Mouse (Mus musculus): ENCODE measurements around the gene Gm20388.

Gm20388 gene

DNA sequence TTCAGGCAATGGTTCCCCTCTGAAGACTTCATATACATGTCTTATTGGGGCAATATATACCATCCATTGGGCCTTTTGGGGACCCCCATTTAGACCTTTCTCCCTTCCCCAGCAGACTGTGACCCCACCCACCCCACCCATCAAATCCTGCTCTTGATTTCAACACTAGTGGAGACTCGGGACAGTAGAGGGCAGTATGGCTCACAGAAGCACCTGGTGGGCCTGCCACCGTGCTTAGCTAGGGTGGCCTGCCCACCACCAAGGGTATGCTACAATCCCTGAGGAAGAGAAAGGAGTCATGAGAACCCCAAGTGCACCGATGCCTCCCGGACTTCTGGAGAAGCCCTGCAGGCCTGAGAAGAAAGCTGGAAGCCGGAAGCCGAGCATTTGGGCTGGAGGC, 2428.2 kb downstream of the Gm20388 start:
- no peak for DNase-seq (ENCODE audit: inconsistent ontology term)

DNA sequence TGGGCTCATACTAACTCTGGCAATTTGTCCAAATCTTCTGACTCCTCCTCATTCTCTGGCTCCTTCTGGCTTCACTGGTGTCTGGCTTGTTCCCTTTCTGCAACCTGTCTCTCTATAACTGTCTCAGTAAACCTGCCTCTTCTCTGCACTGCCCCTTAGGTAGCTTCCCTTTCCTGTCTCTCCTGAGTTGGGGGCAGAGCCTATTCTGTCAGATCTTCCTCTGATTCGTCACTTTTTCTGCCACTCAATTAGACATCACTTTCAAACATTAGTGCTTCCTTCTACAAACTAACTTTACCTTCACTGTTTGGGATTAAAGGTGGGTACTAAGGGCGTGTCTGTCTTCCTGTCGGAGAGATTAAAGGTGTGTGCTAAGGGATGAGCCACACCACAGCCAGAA, 2430.1 kb downstream of the Gm20388 start:
- no peak for DNase-seq (ENCODE audit: inconsistent ontology term)

DNA sequence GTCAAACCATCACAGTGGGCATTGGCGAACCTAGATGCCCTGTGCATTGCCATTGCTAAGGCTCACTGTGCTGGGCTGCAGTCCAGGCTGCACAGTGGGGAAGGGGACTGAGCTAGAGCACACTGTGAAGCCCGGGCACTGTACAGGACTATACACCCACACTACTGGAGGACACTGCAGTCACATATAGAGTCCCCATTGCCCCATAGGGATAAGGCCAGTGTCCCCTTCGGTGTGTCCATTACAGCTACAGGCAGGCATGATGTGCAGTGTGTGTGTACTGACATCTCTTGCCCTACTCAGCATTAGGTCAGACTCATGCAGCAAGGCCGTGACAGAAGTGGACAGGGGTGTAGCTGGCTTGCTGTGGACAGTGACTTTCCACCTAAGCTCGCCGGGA, 2431.1 kb downstream of the Gm20388 start:
- DNase-seq (ENCODE audit: inconsistent ontology term) = no peak

DNA sequence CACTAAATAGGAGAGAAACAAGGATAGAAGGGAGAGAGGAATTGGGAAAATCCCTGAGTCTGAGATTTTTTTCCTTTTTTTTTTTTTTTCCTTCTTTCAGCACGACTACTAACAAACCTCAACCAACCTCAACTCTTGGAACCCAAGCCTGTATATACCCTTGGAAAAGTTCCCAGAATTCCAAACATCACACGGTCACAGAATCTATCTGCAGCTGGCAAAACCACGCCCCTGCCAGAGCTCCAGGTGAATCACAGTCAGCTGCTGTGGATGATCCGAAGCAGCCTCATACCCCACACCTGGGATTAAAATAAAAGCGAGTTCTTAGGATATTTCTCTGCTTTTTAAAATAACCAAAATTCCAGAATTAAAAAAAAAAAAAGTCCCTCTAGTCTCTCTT, 2431.7 kb downstream of the Gm20388 start:
- DNase-seq (ENCODE audit: inconsistent ontology term) = no peak

DNA sequence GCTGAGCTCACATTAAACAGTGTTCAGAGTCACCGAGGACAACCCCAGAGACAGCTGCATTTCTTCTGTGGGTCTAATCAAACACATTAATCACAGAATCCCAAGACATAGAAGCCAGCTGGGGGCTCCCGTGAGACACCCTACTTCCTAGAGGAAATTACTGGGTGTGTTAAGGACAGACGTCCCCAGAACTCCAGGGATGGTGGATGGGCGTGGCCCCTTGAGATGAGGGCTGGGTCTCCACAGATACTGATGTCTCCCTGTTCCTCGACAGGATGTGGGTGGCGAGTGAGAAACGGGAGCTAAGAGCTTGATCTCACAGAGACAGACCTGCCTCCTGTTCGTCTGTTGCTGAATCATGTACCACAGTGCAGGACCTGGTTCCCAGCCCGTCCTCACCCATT, 2432.2 kb downstream of the Gm20388 start:
- DNase-seq (ENCODE audit: inconsistent ontology term) = peak; percentile 50

DNA sequence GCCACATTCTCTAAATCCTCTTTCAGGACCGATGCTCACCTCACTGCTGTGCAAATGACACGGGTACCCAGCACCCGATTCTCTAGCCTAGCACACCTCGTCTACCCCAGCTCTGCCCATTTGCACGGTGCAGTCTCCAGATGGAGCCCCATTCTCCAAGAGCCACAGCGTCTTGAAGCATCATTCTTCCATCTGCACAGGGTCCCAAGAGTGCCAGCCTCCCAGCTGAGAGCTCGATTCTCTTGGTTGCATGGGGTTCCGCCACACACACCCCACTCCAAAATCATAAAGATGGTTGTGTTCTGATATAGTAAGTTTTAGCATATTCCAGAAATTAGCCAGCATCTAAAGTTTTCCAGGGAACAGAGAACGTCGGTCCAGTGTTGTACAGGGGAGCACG, 2432.7 kb downstream of the Gm20388 start:
- no peak for DNase-seq (ENCODE audit: inconsistent ontology term)

DNA sequence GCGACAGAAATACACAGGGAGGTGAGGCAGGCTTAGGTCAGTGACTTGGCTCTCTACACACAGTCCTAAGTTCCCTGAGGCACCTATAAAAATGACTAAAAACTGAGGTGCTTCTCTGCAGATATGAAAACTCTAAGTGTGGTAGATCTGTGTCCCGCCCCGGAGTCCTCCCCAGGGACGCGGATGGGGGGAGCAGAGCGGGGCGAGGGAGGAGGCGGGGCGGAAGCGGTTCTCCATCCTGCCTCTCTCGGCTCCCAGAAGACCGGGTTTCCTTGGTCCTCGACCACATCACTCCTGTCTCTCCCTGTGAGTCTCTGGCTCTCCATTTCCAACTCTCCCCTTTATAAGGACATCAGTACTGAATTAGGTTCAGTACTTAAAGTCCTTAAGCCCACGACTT, 2433.1 kb downstream of the Gm20388 start:
- DNase-seq (ENCODE audit: inconsistent ontology term) = peak; percentile 62

DNA sequence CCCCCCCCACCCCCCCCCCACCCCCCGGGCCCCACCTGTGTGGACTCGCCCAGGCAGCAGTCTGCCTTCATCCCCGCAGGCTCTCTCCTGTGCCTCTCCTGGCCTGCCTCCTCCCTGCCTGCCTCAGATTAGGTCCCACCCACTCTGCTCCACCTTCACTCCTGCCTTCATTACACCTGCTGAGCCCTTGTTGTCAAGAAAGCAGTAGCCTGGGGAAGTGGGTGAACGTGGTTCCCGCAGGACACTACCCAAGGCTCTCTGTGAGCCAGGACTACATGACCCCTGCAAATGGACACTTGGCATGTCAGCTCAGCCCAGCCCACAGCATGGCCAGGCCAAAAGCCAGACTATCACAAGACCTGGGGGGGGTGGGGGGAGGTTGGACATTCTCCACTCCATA, 2433.6 kb downstream of the Gm20388 start:
- DNase-seq (ENCODE audit: inconsistent ontology term) = no peak

DNA sequence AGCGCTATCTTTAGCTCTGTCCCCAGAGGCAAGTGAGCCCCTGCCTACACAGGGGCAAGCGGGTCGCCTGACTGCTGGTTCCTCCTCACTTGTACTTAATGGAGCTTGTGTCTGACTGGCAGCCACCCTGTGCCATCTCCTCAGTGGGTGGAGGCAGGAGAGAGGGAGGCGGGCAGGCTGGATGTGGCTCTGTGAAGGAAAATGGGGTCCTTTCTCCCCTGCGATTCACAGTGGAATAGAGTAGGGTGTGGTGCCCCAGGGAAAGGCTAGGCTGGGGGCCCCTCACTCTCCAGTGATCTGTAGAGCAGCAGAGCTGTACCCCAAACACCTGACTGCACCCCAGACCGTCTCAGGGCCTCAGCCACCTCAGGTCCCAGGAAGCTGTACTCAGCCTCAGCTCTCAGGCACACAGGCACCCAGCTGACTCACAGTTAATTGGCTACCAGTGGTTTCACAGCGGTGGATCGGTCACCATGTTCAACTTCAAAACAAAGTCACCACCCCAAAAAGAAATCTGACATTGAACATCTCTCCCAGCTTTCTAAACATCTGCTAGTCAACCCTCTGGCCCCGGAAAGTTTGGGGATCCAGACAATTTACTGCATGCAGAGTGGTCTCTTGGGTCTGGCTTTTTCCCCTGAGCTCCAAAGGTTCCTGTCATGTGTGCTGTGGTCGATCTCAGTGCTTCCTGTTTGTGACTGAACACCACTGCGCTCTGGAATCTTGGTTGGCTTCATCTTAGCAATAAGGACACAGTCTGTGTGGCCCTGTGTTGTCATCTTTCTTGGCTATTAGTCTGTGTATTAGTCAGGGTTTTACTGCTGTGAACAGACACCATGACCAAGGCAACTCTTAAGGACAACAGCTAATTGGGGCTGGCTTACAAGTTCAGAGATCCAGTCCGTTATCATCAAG, 2434.8 kb downstream of the Gm20388 start:
- DNase-seq (ENCODE audit: inconsistent ontology term) = no peak

DNA sequence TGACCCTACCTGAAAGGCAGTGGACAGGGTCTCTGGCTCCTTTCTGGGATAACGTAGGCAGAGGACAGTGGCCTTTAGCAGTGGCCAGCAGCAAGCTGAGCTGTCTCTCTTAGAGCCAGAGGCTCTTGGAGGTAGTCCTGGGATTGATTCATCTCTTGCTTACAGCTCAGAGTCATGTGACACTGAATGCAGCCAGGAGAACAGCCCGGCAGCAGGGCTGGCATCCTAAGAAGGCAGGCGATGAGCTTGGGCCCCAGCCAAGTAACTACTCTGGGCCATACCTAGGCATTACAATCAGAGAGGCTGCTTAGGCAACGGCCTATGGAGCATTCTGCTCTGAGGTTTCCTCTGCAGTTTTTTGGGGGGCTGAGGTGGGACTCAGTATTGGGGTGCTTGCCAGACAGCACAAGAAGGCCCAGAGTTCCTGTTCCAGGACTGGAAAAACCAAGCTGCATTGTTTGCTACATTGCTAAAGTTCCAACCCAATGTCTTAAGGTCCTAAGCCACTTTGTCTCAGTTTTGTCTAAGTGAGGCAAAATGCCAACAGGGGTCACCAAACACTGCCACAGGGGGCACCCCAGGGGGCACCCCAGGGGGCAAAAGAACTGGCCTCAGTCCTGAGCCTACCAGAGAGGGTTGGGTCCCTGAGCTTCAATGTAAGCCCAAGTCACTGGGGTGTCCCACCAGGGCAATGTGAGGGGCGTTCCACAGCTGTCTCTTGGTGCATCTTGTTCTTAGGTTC, 2437.3 kb downstream of the Gm20388 start:
- peak; percentile 81 for DNase-seq (ENCODE audit: inconsistent ontology term)

DNA sequence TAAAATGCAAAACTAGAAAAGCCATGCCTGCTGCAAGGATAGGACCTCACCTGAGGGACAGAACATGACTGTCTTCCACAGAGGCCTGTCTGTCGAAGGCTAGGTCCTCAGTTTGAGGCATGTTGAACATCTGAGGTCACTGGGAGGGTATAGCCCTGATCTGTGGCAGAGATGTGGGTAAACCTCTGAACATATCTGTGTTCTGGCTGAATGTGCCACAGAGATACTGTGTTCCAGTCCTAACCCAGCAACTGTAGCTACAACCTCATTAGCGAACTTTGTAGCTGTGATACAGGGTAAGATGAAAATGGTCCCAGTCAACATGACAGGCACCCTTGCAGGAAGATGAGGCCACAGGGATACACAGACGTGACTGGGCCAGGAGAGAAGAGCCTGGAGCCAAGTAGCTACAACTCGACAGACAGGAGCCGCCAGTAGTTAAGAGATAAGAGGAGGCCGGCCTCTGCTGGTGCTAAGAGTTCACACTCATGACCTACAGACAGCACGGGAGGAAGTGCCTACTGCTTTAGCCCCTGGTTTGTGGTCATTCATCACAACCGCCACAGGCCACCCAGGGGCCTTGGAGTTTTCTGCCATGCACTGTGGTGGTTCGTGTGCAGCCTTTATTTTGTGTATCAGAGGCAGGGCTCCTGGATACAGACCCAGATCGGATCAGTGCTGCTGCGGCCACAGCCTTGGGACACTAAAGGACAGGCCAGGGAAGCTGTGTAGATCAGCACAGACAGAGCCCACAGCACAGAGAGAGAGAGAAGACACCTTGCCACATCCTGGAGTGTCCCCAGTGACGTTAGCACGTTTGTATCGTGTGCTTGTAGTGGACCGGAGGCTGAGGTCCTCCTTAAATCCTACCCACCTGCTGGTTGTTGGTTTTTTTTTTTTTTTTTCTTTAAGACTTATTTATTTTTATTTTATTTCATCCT, 2439.0 kb downstream of the Gm20388 start:
- no peak for DNase-seq (ENCODE audit: inconsistent ontology term)

DNA sequence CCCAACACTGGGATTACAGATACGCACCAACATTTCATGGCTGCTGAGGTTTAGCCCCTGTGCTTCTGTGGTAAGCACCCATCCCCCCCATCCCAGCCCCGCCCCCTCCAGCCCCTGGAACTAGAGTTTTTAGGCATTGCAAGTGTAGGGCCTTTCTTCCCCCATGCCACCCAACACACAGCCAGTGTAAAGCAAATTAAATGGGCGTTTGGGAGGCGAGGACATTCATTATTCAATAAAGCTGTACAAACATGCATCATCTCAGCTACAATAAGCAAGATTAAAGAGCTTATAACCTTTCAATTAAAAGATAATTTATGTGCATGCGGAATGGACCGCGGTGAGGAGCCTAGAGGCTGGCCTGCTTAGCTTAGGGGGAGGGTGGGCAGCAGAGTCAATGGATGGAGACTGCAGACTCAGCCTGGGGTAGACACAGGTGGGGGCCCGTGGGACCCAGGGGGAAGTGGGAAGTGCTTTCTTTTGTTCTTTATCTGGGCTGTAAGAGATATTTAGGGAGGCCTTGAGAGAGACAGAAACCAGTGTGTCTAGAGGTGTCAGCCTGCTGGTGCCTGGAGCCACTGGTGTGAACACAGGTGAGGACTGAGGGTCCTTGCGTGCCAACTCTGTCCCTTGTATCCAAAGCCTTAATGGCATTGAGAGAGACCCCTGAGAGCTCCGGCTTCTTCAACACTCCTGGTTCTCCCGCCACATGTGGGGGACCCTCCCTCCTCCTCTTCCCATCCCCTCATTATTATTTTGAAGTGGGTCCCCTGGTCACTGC, 2439.9 kb downstream of the Gm20388 start:
- DNase-seq (ENCODE audit: inconsistent ontology term) = no peak

DNA sequence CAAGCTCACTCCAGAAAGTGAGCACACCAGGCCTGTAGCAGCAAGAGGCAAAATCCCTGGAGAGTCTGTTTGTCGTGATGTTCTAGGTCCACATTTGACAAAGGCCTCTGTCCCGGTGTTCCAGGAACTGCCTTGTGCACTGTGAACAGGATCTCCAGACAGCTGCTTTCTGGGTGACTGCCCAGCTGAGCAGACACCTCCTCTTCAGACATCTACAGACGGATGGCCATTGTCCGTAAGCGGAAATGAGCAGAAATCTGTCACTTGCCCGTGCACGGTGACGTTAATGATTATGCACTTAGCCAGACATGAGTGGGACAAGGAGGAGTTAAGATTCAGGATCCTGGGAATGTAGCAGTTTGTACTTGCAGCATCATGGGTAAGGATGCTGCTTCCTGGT, 2443.5 kb downstream of the Gm20388 start:
- no peak for DNase-seq (ENCODE audit: inconsistent ontology term)

DNA sequence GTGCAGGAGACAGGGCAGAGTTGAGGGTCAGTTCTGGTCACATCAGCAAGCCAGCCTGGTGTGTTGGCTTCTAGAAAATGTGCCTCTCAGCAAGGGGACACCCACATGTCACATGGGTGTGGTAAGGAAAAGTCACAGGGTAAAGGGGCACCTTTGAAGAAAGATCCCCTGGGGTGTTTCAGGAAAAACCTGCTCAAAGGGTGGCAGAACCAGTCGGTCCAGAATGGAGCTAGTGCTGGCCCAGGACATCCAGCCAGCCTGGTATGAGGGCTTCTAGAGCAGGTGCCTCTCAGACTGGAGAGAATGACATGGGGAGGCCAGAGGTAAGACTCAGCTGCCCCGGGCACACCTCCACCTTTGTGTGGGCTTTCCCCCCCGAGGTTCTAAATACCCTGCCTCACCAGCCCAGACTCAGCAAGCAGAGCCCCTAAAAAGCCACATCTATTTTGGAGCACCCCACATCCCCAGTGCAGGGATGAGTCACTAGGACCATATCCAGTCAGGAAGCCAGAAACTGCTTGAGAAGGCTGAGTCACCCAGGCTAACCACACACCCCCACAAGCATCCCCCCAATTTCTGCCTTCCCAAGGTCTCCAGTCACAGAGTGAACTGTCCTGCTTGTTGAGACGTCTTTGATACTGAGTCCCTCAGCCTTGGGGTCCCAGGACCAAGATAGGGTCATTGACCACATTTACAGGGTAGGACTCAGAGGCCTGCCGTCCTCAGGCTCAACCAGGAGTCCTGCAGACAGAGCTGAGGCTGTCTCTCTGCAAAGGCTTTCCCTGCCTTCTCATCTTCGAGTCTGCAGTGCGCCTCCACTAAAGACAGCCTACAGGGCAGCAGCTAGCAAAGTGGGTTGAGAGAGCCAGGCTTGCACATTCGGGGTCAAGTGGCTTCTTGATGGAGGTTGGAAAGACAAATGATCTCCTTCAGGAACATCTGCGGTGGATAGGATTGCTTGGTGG, 2445.3 kb downstream of the Gm20388 start:
- DNase-seq (ENCODE audit: inconsistent ontology term) = peak; percentile 50

DNA sequence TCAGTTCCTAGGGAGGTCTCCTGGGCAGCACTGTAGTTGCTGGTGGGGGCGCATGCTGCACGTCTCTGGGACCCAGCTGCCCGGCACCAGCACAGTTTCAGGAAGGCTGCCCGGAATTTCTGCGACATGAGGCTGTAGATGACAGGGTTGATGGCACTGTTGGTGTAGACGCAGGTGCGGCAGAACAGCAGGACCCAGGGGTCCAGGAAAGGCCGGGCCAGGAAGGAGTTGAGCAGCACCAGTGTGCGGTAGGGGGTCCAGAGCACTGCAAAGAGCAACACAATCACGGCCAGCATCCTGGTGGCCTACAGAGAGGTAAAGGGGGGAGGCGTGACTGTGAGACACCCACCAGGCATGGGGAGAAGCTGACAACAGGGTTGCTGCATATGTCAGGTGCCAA, 2446.6 kb downstream of the Gm20388 start:
- DNase-seq (ENCODE audit: inconsistent ontology term) = no peak

DNA sequence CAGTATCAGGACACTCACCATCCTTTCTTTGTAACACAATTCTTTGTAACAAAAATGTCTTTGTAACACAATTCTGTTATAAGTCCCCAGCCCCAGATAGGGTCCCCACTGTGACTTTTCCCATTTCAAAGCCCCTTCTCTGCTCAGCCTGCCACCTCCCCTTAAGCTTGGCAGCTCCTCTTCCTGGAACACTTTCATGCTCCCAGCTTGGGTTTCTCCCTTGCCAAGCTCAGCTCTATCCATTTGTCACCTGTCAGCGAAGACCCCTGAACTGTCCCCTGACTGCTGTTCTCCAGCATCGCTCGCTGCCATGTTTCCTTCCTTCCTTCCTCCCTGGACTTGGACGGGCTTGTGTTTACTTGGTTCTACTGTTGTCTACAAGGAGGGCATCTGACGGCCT, 2447.0 kb downstream of the Gm20388 start:
- DNase-seq (ENCODE audit: inconsistent ontology term) = no peak

DNA sequence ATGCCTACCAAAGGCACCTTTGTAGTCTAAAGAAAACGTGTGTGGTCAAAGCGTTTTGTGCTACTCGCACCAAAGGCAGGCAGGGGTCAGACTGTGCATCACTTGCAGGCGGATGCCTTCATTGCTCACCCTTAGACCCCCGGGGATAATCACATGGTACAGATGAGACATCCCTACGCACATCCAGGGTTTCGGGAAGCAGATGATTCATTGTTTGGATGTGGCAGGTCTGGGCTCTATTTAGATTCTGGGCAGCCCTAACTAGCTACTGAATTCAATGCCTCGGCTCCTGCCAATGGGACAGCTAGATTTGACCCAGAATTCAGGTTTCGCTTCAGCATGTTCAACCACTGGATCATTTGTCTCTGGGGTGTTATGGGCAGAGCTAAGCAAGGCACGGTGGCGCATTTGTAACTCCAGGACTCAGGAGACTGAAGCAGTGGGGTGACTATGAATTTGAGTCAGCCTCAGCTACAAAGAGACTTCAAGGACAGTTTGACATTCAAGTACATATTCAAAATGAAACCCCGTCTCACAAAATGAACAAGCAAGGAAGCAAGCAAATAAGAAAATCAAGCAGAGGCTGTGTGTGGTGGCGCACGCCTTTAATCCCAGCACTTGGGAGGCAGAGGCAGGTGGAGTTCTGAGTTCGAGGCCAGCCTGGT, 2448.6 kb downstream of the Gm20388 start:
- DNase-seq (ENCODE audit: inconsistent ontology term) = peak; percentile 84

DNA sequence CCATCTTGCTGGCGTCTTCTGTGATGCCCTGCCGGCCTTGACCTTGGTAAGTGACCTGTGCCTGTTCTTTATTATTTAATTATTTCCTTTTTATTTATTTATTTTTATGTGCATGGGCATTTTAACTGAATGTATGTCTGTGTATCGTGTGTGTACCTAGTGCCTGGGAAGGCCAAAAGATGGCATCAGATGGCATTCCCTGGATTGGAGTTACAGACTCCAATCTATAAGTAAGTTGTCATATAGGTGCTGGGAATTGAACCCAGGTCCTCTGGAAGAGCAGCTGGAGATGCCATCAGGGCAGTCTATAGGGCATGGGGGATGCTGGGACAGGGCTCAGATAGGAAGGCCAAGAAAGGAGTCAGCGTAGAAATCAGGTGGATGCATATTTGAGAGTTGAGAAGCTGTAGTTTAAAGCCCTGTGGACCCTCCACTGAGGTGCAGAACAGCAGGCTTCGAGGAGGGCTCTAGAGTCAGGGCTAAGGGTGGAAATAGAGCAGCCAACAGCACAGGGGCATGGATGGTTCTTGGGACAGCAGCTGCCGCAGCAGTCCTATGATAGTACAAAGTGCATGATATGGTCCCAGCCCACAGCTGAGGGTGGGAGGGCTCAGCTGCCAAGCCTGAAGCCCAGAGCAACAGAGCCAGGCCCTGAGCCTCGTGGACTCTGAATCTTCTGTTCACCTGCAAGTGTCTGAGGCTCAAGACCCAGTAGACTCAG, 2450.2 kb downstream of the Gm20388 start, which contains the start of gene Trhr2:
Gene Trhr2, minus strand, starts transcription at position 51 of the 721 bp plus-strand sequence.
- DNase-seq (ENCODE audit: inconsistent ontology term) = no peak

DNA sequence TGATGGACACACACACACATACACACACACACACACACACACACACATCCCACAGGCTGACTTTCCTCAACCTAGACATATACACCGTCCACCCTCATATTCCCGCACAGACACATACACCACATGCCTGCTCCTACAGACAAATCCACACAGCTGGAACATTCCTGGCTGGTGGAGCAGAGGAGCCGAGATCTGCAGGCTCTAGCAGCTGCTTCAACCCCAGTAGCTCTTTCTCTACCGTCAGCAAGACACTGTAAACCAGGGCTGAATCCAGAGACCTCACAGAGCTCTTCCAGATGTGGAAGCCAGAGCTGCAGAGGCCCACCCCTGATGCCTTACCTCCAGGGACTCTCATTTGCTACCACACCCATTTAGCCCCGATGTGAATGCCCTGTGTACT, 2451.6 kb downstream of the Gm20388 start:
- DNase-seq (ENCODE audit: inconsistent ontology term) = no peak

All from Muller cell, postnatal 12 days (primary cell).